Mouse (Mus musculus) CH12.LX (cell line): Measurements from ENCODE around the gene Ppp2ca. TPM values are rescaled to one million over a fixed set of nuclear protein-coding genes. Genes with fewer than 3 reads are reported as not detected.

Experiments
- DNase-seq: peaks from one replicate; pipeline ENCODE4 v3.0.0-alpha.2; 2013; ENCODE audit errors: extremely low read depth
- H3K27ac ChIP-seq: 2 replicates; pipeline ENCODE4 v1.5.1; 2012; ENCODE audit warnings: low read depth, mild to moderate bottlenecking, control low read depth, moderate library complexity; ENCODE audit not compliant: insufficient read depth
- H3K27me3 ChIP-seq: replicated peaks from 2 replicates; pipeline ENCODE3; 2012; ENCODE audit warnings: inconsistent platforms
- H3K36me3 ChIP-seq, 2 experiments: replicated peaks in 1 of 2; 2 replicates each; pipeline versions ENCODE3 to v1.6.1; 2012; ENCODE audit warnings: inconsistent platforms in 1 of 2, low read length in 1 of 2, mild to moderate bottlenecking in 1 of 2, mixed read lengths in 1 of 2, moderate library complexity in 1 of 2; ENCODE audit not compliant: control insufficient read depth in 1 of 2, insufficient read depth in 1 of 2
- H3K4me1 ChIP-seq, 2 experiments: 2 replicates each; pipeline ENCODE4 v1.6.1; 2012; ENCODE audit warnings: inconsistent platforms in 1 of 2, moderate library complexity in 1 of 2; ENCODE audit not compliant: insufficient read depth in 2 of 2, control insufficient read depth in 1 of 2
- H3K4me2 ChIP-seq: 2 replicates; pipeline ENCODE4 v1.6.1; 2012; ENCODE audit warnings: low read depth, mild to moderate bottlenecking, control low read depth; ENCODE audit not compliant: poor library complexity, insufficient read depth, severe bottlenecking
- H3K4me3 ChIP-seq, 3 experiments: fragments of 150-350 bp in 1 of 3; sonication (generic) in 1 of 3; replicated peaks in 1 of 3; 2 replicates each; pipeline versions ENCODE3 to v1.5.1; 2011 to 2012; ENCODE audit warnings: low read depth in 2 of 3, low read length in 2 of 3, mild to moderate bottlenecking in 2 of 3, moderate library complexity in 2 of 3, control low read depth in 1 of 3, improper control_type of control experiment in 1 of 3, inconsistent platforms in 1 of 3, mixed read lengths in 1 of 3; ENCODE audit not compliant: poor library complexity in 1 of 3
- H3K79me2 ChIP-seq: replicated peaks from 2 replicates; pipeline ENCODE4 v1.6.1; 2012; ENCODE audit warnings: mild to moderate bottlenecking, moderate library complexity; ENCODE audit not compliant: control insufficient read depth, poor library complexity, insufficient read depth, severe bottlenecking; ENCODE audit errors: extremely low read depth
- H3K9ac ChIP-seq: 2 replicates; pipeline ENCODE4 v1.6.1; 2012; ENCODE audit warnings: low read depth, mild to moderate bottlenecking, control low read depth, moderate library complexity; ENCODE audit not compliant: insufficient read depth
- H3K9me3 ChIP-seq: replicated peaks from 2 replicates; pipeline ENCODE3; 2012; ENCODE audit warnings: low read length, inconsistent platforms, mixed read lengths
- CHD2 ChIP-seq: IDR thresholded peaks from 2 replicates; pipeline ENCODE4 v1.6.1; 2011; ENCODE audit warnings: low read length, improper control_type of control experiment
- ELF1 ChIP-seq: IDR thresholded peaks from 2 replicates; pipeline ENCODE4 v1.6.1; 2014; ENCODE audit warnings: low read depth, mild to moderate bottlenecking, inconsistent platforms, low read length, improper control_type of control experiment
- HCFC1 ChIP-seq: IDR thresholded peaks from 2 replicates; pipeline ENCODE4 v1.6.1; 2012; ENCODE audit warnings: low read depth, mild to moderate bottlenecking, inconsistent platforms, low read length, improper control_type of control experiment
- JUN ChIP-seq: IDR thresholded peaks from 2 replicates; pipeline ENCODE4 v1.6.1; 2011; ENCODE audit warnings: low read depth, mild to moderate bottlenecking, low read length, improper control_type of control experiment, moderate library complexity; ENCODE audit not compliant: insufficient read depth
- MAFK ChIP-seq: IDR thresholded peaks from 2 replicates; pipeline ENCODE4 v1.6.1; 2011; ENCODE audit warnings: low read length, improper control_type of control experiment; ENCODE audit not compliant: insufficient replicate concordance
- MAX ChIP-seq: IDR thresholded peaks from 2 replicates; pipeline ENCODE4 v1.6.1; 2011; ENCODE audit warnings: low read length, improper control_type of control experiment
- MEF2A ChIP-seq: IDR thresholded peaks from 2 replicates; pipeline ENCODE4 v1.6.1; 2014; ENCODE audit warnings: low read depth, mild to moderate bottlenecking, inconsistent platforms, low read length, improper control_type of control experiment, borderline replicate concordance
- MYC ChIP-seq: IDR thresholded peaks from 2 replicates; pipeline ENCODE4 v1.6.1; 2011; ENCODE audit warnings: low read depth, mild to moderate bottlenecking, improper control_type of control experiment, low read length
- POLR2A ChIP-seq: IDR thresholded peaks from 2 replicates; pipeline ENCODE4 v1.6.1; 2011; ENCODE audit warnings: low read depth, mild to moderate bottlenecking, improper control_type of control experiment, low read length
- POLR2AphosphoS2 ChIP-seq: IDR thresholded peaks from 2 replicates; pipeline ENCODE4 v1.6.1; 2011; ENCODE audit warnings: low read depth, low read length, improper control_type of control experiment
- RAD21 ChIP-seq: IDR thresholded peaks from 2 replicates; pipeline ENCODE4 v1.6.1; 2011; ENCODE audit warnings: low read depth, mild to moderate bottlenecking, low read length, improper control_type of control experiment, moderate library complexity
- TBP ChIP-seq: conservative IDR thresholded peaks from 2 replicates; pipeline ENCODE4 v1.6.1; 2011; ENCODE audit warnings: low read depth, low read length, improper control_type of control experiment
- USF1 ChIP-seq: IDR thresholded peaks from 2 replicates; pipeline ENCODE4 v1.6.1; 2014; ENCODE audit warnings: low read depth, mild to moderate bottlenecking, inconsistent platforms, low read length, improper control_type of control experiment
- USF2 ChIP-seq: conservative IDR thresholded peaks from 2 replicates; pipeline ENCODE4 v1.6.1; 2011; ENCODE audit warnings: low read depth, low read length, improper control_type of control experiment
- ZC3H11A ChIP-seq: IDR thresholded peaks from 2 replicates; pipeline ENCODE4 v1.6.1; 2012; ENCODE audit warnings: low read depth, mild to moderate bottlenecking, inconsistent platforms, low read length, improper control_type of control experiment
- dilution Hi-C: fragments of 300-500 bp; cut with MboI; formaldehyde crosslinking; loops from 2 replicates; pipeline ENCODE4 v1.14.3; 2020; ENCODE audit warnings: low sequenced_read_pairs; ENCODE audit not compliant: extremely low pct_unique_long_range_greater_than_20kb, extremely low pct_ligation_motif_present
- in situ Hi-C: fragments of 300-500 bp; cut with MboI; formaldehyde crosslinking; loops from 3 replicates; pipeline ENCODE4 v1.14.3; 2019; ENCODE audit warnings: low sequenced_read_pairs, low pct_ligation_motif_present, low pct_unique_long_range_greater_than_20kb, mixed read lengths
- polyA plus RNA-seq: library from polyadenylated mRNA; unstranded; fragments of >175 nt; gene quantifications from 2 replicates; pipeline ENCODE4 v1.2.1, GENCODE M21; 2012; ENCODE audit warnings: low read depth; ENCODE audit not compliant: insufficient read length
- total RNA-seq, 2 experiments: library from RNA; depleted of rRNA; stranded (reverse); fragments of 300-350 nt in 1 of 2; fragments of >200 nt in 1 of 2; gene quantifications; 2 replicates each; pipeline ENCODE4 v1.2.3; 2012 to 2014

Ppp2ca gene
- total and polyA plus RNA-seq, 3 experiments, result 85.5 to 185 (median 177) TPM

GRCm38 (mm10) chr11:52106037-52106436 lies 7.6 kb downstream of the Ppp2ca start:
- H3K4me2 ChIP-seq, result no peak overlapping the region
- in situ Hi-C loops, result no loop called here
- H3K4me3 ChIP-seq, result no peak overlapping the region
- no peaks in the 10 kb centered on the region for H3K9me3 ChIP-seq
- TF ChIP-seq MYC (no peak), MAX (no peak), ELF1 (no peak), ZC3H11A (no peak), JUN (no peak), POLR2A (no peak), POLR2AphosphoS2 (no peak), CHD2 (no peak), MEF2A (no peak), RAD21 (no peak), USF1 (no peak), USF2 (no peak), MAFK (no peak), HCFC1 (no peak), TBP (no peak)
- H3K36me3 ChIP-seq, result peaks cover 7 to 52% of the 10 kb centered on the region in 2 experiments
- DNase-seq, result no peak
- dilution Hi-C loops, result no loop called here
- no peaks in the 10 kb centered on the region for H3K27me3 ChIP-seq
- peaks cover 25 to 74% of the 10 kb centered on the region in 2 experiments for H3K4me1 ChIP-seq
- H3K79me2 ChIP-seq, result peaks cover 98% of the 10 kb centered on the region
- H3K27ac ChIP-seq, result no peak overlapping the region
- no peak overlapping the region for H3K9ac ChIP-seq

GRCm38 (mm10) chr11:52106438-52106837 lies 8.0 kb downstream of the Ppp2ca start:
- Histone ChIP-seq H3K36me3 (peaks cover 3 to 51% of the 10 kb centered on the region in 2 experiments), H3K79me2 (peaks cover 98% of the 10 kb centered on the region), H3K4me3 (no peak overlapping the region), H3K4me2 (no peak overlapping the region), H3K9ac (no peak overlapping the region)
- DNase-seq, result no peak
- in situ Hi-C loops, result no loop called here
- TF ChIP-seq MAFK (no peak), POLR2AphosphoS2 (no peak)
- TF ChIP-seq, all 38 proteins: peak for 0
- peaks cover 21 to 70% of the 10 kb centered on the region in 2 experiments for H3K4me1 ChIP-seq
- dilution Hi-C loops, result no loop called here
- H3K9me3 ChIP-seq, result no peaks in the 10 kb centered on the region
- H3K27ac ChIP-seq, result no peak overlapping the region
- no peaks in the 10 kb centered on the region for H3K27me3 ChIP-seq
